Mouse (Mus musculus) cortical plate, adult 2 months (tissue): ENCODE measurements around the gene Ints1. TPM values are rescaled to one million over a fixed set of nuclear protein-coding genes. Genes with fewer than 3 reads are reported as not detected.

Source experiments
- H3K27ac ChIP-seq: fragments of 200-500 bp; 2 replicates; pipeline ENCODE4 v1.5.1; 2012; ENCODE audit warnings: low read length, control low read depth, inconsistent platforms; ENCODE audit not compliant: insufficient read depth
- H3K4me1 ChIP-seq: fragments of 200-500 bp; 2 replicates; pipeline ENCODE4 v1.6.1; 2011; ENCODE audit warnings: low read length; ENCODE audit not compliant: control insufficient read depth, insufficient read depth
- H3K4me3 ChIP-seq: fragments of 200-500 bp; 2 replicates; pipeline ENCODE4 v1.5.1; 2011; ENCODE audit warnings: mild to moderate bottlenecking, low read length, control low read depth; ENCODE audit not compliant: insufficient read depth
- CTCF ChIP-seq: fragments of 200-500 bp; IDR thresholded peaks from 2 replicates; pipeline ENCODE4 v1.5.1; 2011; ENCODE audit warnings: mild to moderate bottlenecking, control low read depth, low read length; ENCODE audit not compliant: insufficient read depth; ENCODE audit errors: extremely low read depth
- POLR2A ChIP-seq: fragments of 200-500 bp; IDR thresholded peaks from 2 replicates; pipeline ENCODE4 v1.6.1; 2011; ENCODE audit warnings: mild to moderate bottlenecking, low read length, control low read depth; ENCODE audit not compliant: insufficient read depth; ENCODE audit errors: extremely low read depth
- polyA plus RNA-seq: library from polyadenylated mRNA; depleted of rRNA; stranded (reverse); fragments of >200 nt; gene quantifications from 2 replicates; pipeline ENCODE4 v1.2.3, GENCODE M21; 2012; rRNA removed

Gene Ints1
- polyA plus RNA-seq, 1 experiment: 68.5 TPM

- TF ChIP-seq POLR2A (no peak), CTCF (no peak)
- Histone ChIP-seq H3K27ac (no peak overlapping the region), H3K4me1 (no peaks in the 10 kb centered on the region), H3K4me3 (no peak overlapping the region)
These were observed 50.9 kb downstream of the Ints1 start for GRCm38 (mm10) chr5:139724336-139725116.

- no peak for TF ChIP-seq CTCF
- no peak for TF ChIP-seq POLR2A
- Histone ChIP-seq H3K4me1 (no peaks in the 10 kb centered on the region), H3K4me3 (no peak overlapping the region), H3K27ac (no peak overlapping the region)
These were observed 52.4 kb downstream of the Ints1 start for GRCm38 (mm10) chr5:139723113-139723512.

GRCm38 (mm10) chr5:139722709-139723108, 52.8 kb downstream of the Ints1 start:
- Histone ChIP-seq H3K4me3 (no peak overlapping the region), H3K4me1 (no peaks in the 10 kb centered on the region), H3K27ac (no peak overlapping the region)
- no peak for TF ChIP-seq POLR2A
- TF ChIP-seq CTCF: no peak

- H3K4me3 ChIP-seq: no peak overlapping the region
- H3K27ac ChIP-seq: no peak overlapping the region
- TF ChIP-seq POLR2A (no peak), CTCF (no peak)
- H3K4me1 ChIP-seq: no peaks in the 10 kb centered on the region
These were observed 56.5 kb downstream of the Ints1 start for GRCm38 (mm10) chr5:139718949-139719348.

GRCm38 (mm10) chr5:139718540-139718939, 56.9 kb downstream of the Ints1 start:
- Histone ChIP-seq H3K27ac (no peak overlapping the region), H3K4me3 (no peak overlapping the region), H3K4me1 (no peaks in the 10 kb centered on the region)
- TF ChIP-seq POLR2A: no peak
- TF ChIP-seq CTCF: no peak

GRCm38 (mm10) chr5:139717723-139718122, 57.8 kb downstream of the Ints1 start:
- Histone ChIP-seq H3K27ac (no peak overlapping the region), H3K4me3 (no peak overlapping the region), H3K4me1 (no peaks in the 10 kb centered on the region)
- no peak for TF ChIP-seq POLR2A
- TF ChIP-seq CTCF: peak; percentile 95

GRCm38 (mm10) chr5:139706496-139706895, 69.0 kb downstream of the Ints1 start:
- H3K4me3 ChIP-seq: no peak overlapping the region
- H3K4me1 ChIP-seq: no peaks in the 10 kb centered on the region
- no peak overlapping the region for H3K27ac ChIP-seq
- no peak for TF ChIP-seq CTCF
- TF ChIP-seq POLR2A: no peak

GRCm38 (mm10) chr5:139702905-139703304, 72.6 kb downstream of the Ints1 start:
- Histone ChIP-seq H3K4me3 (no peak overlapping the region), H3K4me1 (no peaks in the 10 kb centered on the region), H3K27ac (no peak overlapping the region)
- TF ChIP-seq CTCF: peak; percentile 27; the same call in 1 of the 2 replicates
- TF ChIP-seq POLR2A: no peak

GRCm38 (mm10) chr5:139702236-139702635, 73.2 kb downstream of the Ints1 start:
- H3K4me3 ChIP-seq: no peak overlapping the region
- no peak for TF ChIP-seq POLR2A
- no peak for TF ChIP-seq CTCF
- H3K4me1 ChIP-seq: no peaks in the 10 kb centered on the region
- no peak overlapping the region for H3K27ac ChIP-seq

Other genes starting within 250 kb of the Ints1 start
- not detected in 2 replicates for gene Uncx, start 232.2 kb downstream of the Ints1 start, polyA plus RNA-seq
- 1.4 and 1.5 TPM in 2 replicates for gene Micall2, start 39.3 kb downstream of the Ints1 start, polyA plus RNA-seq
- 7.6 and 7.9 TPM in 2 replicates for gene Mafk, start 15.8 kb upstream of the Ints1 start, polyA plus RNA-seq
- 0.04 and 0.21 TPM in 2 replicates for gene Tmem184a, start 44.2 kb upstream of the Ints1 start, polyA plus RNA-seq
- gene Gm26938, start 50.7 kb upstream of the Ints1 start, polyA plus RNA-seq: not detected in 2 replicates
- 30.5 and 32.9 TPM in 2 replicates for gene Psmg3, start 51.2 kb upstream of the Ints1 start, polyA plus RNA-seq
- 22.4 and 23.4 TPM in 2 replicates for gene Elfn1, start 132.3 kb upstream of the Ints1 start, polyA plus RNA-seq